Mouse (Mus musculus) midbrain, embryonic 15.5 days (tissue): ENCODE measurements at regions not wholly inside any gene's neighbourhood (a gene's known extent, or its start where the extent isn't known, plus 50 kb on each side); places are given as distances from the start of the nearest gene placed in this dataset.
A peak's percentile ranks its signal among the peaks of the same experiment; 100 is the strongest.

ENCODE experiments used
- ATAC-seq: fragments of 200-750 bp; cut with Nextera tagmentation; replicated peaks from 2 replicates; pipeline ENCODE4 v1.8.0; 2017; ENCODE audit warnings: moderate TSS enrichment
- H3K27ac ChIP-seq: fragments of 300-500 bp; sonication (generic); 2 replicates; pipeline ENCODE4 v1.5.1; 2015; ENCODE audit warnings: mild to moderate bottlenecking, inconsistent platforms
- H3K27me3 ChIP-seq: fragments of 300-500 bp; sonication (generic); replicated peaks from 2 replicates; pipeline ENCODE4 v1.6.1; 2015; ENCODE audit warnings: inconsistent platforms
- H3K36me3 ChIP-seq: fragments of 300-500 bp; sonication (generic); replicated peaks from 2 replicates; pipeline ENCODE4 v1.6.1; 2015; ENCODE audit warnings: inconsistent platforms
- H3K4me1 ChIP-seq: fragments of 300-500 bp; sonication (generic); 2 replicates; pipeline ENCODE4 v1.6.1; 2015; ENCODE audit warnings: inconsistent platforms
- H3K4me2 ChIP-seq: fragments of 300-500 bp; sonication (generic); 2 replicates; pipeline ENCODE4 v1.6.1; 2015; ENCODE audit warnings: inconsistent platforms, mild to moderate bottlenecking, moderate library complexity
- H3K4me3 ChIP-seq: fragments of 300-500 bp; sonication (generic); 2 replicates; pipeline ENCODE4 v1.5.1; 2015; ENCODE audit warnings: mild to moderate bottlenecking, inconsistent platforms
- H3K9ac ChIP-seq: fragments of 300-500 bp; sonication (generic); 2 replicates; pipeline ENCODE4 v1.6.1; 2015; ENCODE audit warnings: mild to moderate bottlenecking, inconsistent platforms
- H3K9me3 ChIP-seq: fragments of 300-500 bp; sonication (generic); 2 replicates; pipeline ENCODE4 v1.6.1; 2016; ENCODE audit warnings: inconsistent platforms
- WGBS: fragments of 180-500 bp; shearing (Covaris S2); methylation state at CpG from one replicate; pipeline ENCODE4 v1.1.7; 2015; ENCODE audit warnings: mixed read lengths; 5-methylcytosine and 5-hydroxymethylcytosine counted together

DNA sequence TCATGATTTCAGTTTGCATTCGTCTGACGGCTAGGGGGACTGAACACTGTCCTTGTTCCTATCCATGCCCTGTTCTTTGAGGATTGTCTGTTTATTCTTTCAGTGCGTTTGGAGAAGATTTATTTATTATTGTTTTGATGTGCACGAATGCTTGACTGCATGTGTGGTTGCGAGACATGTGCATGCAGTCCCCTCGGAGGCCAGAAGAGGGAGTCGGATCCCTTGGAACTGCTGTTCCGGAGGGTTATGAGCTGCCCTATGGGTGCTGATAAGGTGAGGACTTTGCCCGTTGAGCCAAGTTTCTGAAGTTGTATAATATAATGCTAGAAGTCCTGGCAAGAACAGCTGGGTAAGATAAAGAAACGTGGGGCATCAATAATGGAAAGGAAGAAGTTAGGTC is 519.9 kb downstream of the Rnf144b start:
- H3K4me2 ChIP-seq, result no peak overlapping the region
- no peaks in the 10 kb centered on the region for H3K27me3 ChIP-seq
- ATAC-seq, result no peak
- no peak overlapping the region for H3K4me3 ChIP-seq
- H3K36me3 ChIP-seq, result no peaks in the 10 kb centered on the region
- H3K27ac ChIP-seq, result no peak overlapping the region
- no peak overlapping the region for H3K9ac ChIP-seq
- WGBS, result 88% methylated on average over 10 of the region's 10 CpGs
- no peaks in the 10 kb centered on the region for H3K9me3 ChIP-seq
- H3K4me1 ChIP-seq, result 0 out of 2 replicates have a peak, but pooled peaks cover 7% of the 10 kb centered on the region

DNA sequence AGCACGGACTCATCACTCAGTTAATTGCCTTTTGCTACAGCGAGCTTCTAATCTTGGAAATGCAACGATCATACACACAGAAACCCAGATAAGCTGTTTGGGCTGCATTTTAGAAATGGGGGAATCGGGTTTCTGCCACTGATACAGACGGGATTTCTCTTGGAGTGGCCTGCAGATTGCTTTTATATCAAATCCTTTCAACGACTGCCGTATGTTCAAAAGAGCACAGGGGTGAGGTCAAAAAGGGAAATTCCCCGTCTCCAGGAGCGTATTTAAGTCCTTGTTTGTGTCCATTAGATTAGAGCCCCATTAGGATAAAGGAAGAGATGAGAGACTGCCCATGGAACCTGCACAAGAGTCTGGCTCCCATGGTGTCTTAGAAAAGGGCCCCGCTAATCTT is 522.6 kb downstream of the Rnf144b start:
- 30% methylated on average over 10 of the region's 10 CpGs for WGBS
- no peaks in the 10 kb centered on the region for H3K36me3 ChIP-seq
- H3K4me1 ChIP-seq, result 0 out of 2 replicates have a peak, but pooled peaks cover 7% of the 10 kb centered on the region
- no peak overlapping the region for H3K27ac ChIP-seq
- no peak overlapping the region for H3K9ac ChIP-seq
- no peaks in the 10 kb centered on the region for H3K9me3 ChIP-seq
- H3K4me2 ChIP-seq, result peak overlapping the region; percentile 11; the same call in 1 of the 2 replicates
- no peak for ATAC-seq
- no peaks in the 10 kb centered on the region for H3K27me3 ChIP-seq
- no peak overlapping the region for H3K4me3 ChIP-seq

DNA sequence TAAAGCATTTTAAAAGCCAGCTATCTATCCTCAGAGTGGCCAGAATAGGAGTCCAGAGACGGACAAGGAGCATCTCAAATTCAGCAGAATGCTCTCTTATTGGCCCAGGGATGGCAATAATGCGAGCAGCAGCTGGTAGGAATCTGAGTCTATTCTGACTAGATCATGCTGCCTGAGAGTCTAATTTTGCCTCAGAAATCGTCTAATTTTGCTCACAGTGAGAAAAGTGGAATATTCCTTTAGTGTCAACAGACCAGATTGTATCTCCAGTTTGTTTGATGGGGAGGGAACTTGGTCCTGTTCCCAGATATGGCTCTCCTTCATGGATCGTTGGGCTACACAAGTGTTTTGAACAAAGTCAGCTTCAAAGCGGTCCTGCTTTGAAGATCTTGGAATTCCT is 525.2 kb downstream of the Rnf144b start:
- no peaks in the 10 kb centered on the region for H3K27me3 ChIP-seq
- no peaks in the 10 kb centered on the region for H3K9me3 ChIP-seq
- WGBS, result 73% methylated on average over 5 of the region's 5 CpGs
- no peak overlapping the region for H3K4me3 ChIP-seq
- H3K27ac ChIP-seq, result no peak overlapping the region
- no peak overlapping the region for H3K4me2 ChIP-seq
- H3K4me1 ChIP-seq, result 0 out of 2 replicates have a peak, but pooled peaks cover 7% of the 10 kb centered on the region
- no peak overlapping the region for H3K9ac ChIP-seq
- no peak for ATAC-seq
- no peaks in the 10 kb centered on the region for H3K36me3 ChIP-seq

DNA sequence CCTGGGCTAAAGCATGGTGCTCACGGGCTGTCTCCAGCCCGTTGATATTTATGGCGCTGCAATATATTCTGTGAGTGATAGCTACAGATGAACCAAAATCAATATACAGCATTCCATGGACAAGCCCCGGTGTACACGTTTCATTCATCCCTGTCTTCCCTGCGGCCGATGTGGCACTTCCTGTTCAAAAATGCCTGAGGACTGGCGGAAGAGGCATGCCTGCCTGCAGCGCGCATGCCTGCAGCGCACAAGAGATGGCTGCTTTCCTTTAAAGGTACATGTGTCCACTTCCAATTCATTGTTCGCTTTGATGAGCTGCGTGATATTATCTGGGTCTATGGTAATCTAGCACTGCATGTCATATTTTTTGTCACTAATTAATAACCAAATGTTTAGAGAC is 527.6 kb downstream of the Rnf144b start:
- no peak for ATAC-seq
- Histone ChIP-seq H3K9me3 (no peaks in the 10 kb centered on the region), H3K9ac (no peak overlapping the region), H3K27ac (no peak overlapping the region), H3K4me1 (0 out of 2 replicates have a peak, but pooled peaks cover 4% of the 10 kb centered on the region), H3K36me3 (no peaks in the 10 kb centered on the region), H3K27me3 (no peaks in the 10 kb centered on the region), H3K4me2 (peak overlapping the region; percentile 27), H3K4me3 (no peak overlapping the region)
- WGBS, result 74% methylated on average over 13 of the region's 13 CpGs

DNA sequence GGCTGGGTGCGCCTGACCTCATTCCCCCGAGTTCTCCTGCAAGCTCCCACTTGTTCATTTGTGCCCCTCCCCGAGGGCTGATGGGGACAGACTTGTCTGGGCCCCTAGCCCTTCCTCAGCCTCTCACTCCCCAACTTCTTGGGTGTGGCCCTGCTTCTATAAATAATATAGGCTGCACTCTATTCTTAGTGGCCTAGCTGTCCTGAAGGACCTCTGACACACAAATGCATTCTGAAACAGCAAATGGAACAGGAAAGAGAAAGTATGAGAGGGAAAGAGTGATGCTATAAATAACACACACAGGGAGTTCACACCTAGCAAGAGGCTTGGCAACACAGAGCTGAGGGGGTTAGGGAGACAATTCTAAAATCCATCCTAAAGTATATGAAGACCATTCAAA is 544.0 kb downstream of the Rnf144b start:
- Histone ChIP-seq H3K4me3 (no peak overlapping the region), H3K4me2 (no peak overlapping the region), H3K27ac (peak overlapping the region; percentile 59; the same call in 1 of the 2 replicates), H3K4me1 (peaks cover 13% of the 10 kb centered on the region), H3K9me3 (no peaks in the 10 kb centered on the region), H3K36me3 (no peaks in the 10 kb centered on the region), H3K9ac (no peak overlapping the region), H3K27me3 (no peaks in the 10 kb centered on the region)
- no peak for ATAC-seq
- 75% methylated on average over 3 of the region's 3 CpGs for WGBS

DNA sequence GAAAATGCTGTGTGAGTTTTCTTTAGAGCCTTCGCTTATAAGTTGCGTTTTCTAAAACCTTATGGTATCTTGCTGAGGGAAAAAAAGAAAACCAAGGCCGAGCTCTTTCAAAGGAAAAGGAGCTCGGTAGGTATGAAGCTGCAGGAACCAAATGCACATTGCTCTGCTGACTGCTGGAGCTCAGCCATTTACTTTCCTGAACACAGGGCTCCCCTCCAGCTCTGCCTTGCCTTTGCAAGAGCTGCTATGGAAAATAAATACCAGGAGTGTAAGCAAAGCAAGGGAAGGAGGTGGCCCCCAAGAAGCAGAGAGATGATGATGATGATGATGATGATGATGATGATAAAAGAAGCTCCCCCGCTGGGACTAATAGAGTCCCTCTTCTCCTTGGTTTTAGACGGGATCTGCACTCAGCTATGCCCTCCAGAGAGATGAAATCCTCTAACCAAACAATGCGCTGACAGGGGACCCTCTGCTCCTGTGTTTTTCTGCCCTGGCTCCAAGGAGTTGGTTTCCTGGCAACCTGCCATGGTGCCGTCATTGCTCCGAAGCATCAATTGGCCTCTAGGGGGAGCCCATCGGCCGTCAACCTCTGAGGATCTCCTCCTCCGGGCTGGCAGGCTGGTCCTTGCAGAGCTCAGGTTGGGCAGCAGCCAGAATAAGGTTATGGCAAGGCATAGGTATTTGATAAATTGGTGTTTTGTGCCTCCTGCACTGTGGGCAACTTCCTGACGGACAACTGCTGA is 544.7 kb downstream of the Rnf144b start:
- 21% methylated on average over 13 of the region's 13 CpGs for WGBS
- H3K4me3 ChIP-seq, result no peak overlapping the region
- no peak overlapping the region for H3K9ac ChIP-seq

DNA sequence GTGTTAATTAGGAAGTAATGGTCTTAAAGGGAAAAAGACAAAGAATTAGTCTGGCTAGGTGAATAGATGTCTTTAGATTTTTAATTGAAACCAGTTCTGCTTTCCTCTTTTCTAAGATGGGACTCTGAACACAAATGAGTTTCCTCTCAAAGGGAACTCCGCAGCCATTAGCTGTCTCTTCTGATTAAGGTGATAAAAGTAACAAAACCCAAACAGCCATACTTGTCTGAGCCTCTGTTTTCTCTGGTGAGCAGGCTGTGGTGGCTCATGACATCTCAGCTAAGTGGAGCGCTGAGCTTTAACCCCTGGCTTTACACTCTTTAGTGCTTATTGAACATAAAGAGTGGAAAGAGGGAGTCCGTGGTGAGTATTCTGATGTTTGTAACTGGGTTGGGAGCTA is 565.7 kb downstream of the Rnf144b start:
- H3K9me3 ChIP-seq, result no peaks in the 10 kb centered on the region
- ATAC-seq, result no peak
- no peaks in the 10 kb centered on the region for H3K27me3 ChIP-seq
- H3K27ac ChIP-seq, result no peak overlapping the region
- H3K9ac ChIP-seq, result no peak overlapping the region
- H3K4me2 ChIP-seq, result no peak overlapping the region
- no peak overlapping the region for H3K4me3 ChIP-seq
- no peaks in the 10 kb centered on the region for H3K36me3 ChIP-seq
- no peaks in the 10 kb centered on the region for H3K4me1 ChIP-seq
- WGBS, result 60% methylated on average over 3 of the region's 3 CpGs

More for the DNA sequence above, 544.7 kb downstream of the Rnf144b start:
- Histone ChIP-seq H3K4me2 (peak overlapping the region; percentile 11; the same call in 1 of the 2 replicates), H3K9me3 (no peaks in the 10 kb centered on the region), H3K27me3 (no peaks in the 10 kb centered on the region), H3K27ac (peak overlapping the region; percentile 59), H3K4me1 (peaks cover 13% of the 10 kb centered on the region), H3K36me3 (no peaks in the 10 kb centered on the region)
- peak; percentile 75 for ATAC-seq

DNA sequence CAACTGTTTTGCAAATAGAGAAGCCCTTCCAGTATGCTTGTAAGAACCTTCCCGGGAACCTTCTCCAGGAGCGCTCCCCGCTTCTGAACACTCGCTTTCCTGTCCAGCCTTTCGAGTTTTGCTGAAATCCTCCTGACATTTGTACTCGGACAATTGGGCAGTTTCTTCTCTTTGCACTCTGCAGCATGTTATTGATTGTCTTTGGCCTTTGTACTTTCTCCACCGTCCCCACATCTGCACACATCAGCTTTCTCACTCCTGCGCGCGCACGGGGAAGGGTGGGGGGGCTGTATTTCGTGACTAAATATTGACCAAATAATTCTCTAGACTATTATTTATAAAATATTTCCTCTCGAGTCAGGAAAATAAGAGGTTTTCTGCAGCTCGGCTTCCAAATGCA is 567.2 kb upstream of the Id4 start:
- no peak overlapping the region for H3K9ac ChIP-seq
- H3K36me3 ChIP-seq, result no peaks in the 10 kb centered on the region
- no peak overlapping the region for H3K27ac ChIP-seq
- no peaks in the 10 kb centered on the region for H3K9me3 ChIP-seq
- no peaks in the 10 kb centered on the region for H3K27me3 ChIP-seq
- no peaks in the 10 kb centered on the region for H3K4me1 ChIP-seq
- H3K4me2 ChIP-seq, result no peak overlapping the region
- ATAC-seq, result no peak
- WGBS, result 85% methylated on average over 14 of the region's 14 CpGs
- no peak overlapping the region for H3K4me3 ChIP-seq

DNA sequence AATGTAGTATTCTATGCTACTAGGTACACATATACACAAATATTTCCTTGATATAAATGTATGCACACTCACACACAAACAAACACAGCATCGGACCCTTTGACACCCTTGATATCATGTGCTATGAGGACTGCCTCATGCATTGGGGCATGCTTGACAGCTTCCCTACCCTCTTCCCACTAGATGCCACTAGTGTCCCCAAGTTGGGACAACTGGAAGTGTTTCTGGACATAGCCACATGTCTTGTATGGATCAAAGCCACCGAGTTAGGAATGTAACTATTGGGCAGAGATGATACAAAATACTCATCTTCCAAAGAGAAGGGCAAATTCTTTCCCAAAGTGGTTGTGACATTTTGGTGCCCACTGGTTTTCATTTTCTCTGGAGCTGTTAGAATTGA is 565.2 kb upstream of the Id4 start:
- Histone ChIP-seq H3K36me3 (no peaks in the 10 kb centered on the region), H3K9me3 (no peaks in the 10 kb centered on the region), H3K9ac (no peak overlapping the region), H3K4me2 (no peak overlapping the region), H3K27me3 (no peaks in the 10 kb centered on the region), H3K27ac (no peak overlapping the region), H3K4me3 (no peak overlapping the region), H3K4me1 (no peaks in the 10 kb centered on the region)
- ATAC-seq, result no peak
- WGBS, result 90% methylated on average over 2 of the region's 2 CpGs

DNA sequence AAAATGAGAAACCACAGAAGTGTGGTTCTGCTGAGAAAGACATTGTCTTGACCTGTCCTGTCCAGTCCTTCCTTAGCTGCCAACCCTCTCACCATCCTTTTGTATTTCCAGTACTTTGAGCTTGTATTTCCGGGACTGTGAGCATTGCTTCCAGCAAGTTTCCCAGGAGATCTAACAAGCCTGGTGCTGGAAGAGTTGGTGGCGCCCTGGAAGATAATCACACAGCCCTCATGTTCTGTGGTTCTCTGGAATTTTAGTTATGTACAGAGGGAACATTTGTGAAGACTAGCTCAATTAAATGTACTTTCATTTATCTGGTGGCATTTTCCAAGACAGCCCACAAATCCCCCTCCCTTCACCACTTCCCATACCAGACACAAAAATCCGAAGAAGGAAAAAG is 560.5 kb upstream of the Id4 start:
- 68% methylated on average over 3 of the region's 3 CpGs for WGBS
- Histone ChIP-seq H3K27me3 (no peaks in the 10 kb centered on the region), H3K9me3 (no peaks in the 10 kb centered on the region), H3K4me3 (no peak overlapping the region), H3K4me2 (no peak overlapping the region), H3K27ac (no peak overlapping the region), H3K4me1 (no peaks in the 10 kb centered on the region), H3K9ac (no peak overlapping the region), H3K36me3 (no peaks in the 10 kb centered on the region)
- ATAC-seq, result no peak

DNA sequence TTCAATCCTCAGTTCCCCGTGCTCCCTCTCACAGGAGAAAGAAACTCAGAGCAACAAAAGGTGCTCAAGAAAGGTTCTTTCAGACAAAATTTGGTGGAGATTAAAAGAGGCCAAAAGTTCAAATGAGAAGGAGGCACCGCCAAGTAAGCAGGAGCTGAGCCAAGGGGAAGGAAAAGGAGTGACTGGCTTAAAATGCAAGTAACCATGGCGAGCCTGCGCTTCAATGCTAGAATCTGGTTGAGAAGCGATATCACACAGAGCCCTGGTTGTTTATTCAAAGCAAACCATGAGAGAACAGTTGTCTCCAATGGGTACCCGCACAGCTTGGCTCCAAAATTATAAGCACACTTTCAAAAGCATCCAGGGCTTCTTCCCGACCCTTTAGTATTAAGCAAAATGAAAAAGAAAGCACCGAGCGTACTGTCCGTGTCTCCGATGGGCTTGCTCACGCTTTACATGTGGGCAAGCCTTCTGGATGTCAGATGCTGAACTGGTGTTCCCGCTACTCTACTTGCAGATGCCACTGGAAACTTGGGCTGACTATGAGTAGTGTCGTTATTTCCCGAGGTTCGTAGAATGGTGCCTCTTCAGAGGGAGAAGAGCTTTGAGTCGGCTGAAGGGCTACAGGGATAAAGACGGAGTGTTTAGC is 552.9 kb upstream of the Id4 start:
- no peaks in the 10 kb centered on the region for H3K9me3 ChIP-seq
- no peaks in the 10 kb centered on the region for H3K36me3 ChIP-seq
- no peaks in the 10 kb centered on the region for H3K27me3 ChIP-seq
- H3K9ac ChIP-seq, result no peak overlapping the region
- no peaks in the 10 kb centered on the region for H3K4me1 ChIP-seq
- no peak overlapping the region for H3K27ac ChIP-seq
- no peak for ATAC-seq
- no peak overlapping the region for H3K4me2 ChIP-seq
- whole genome bisulfite sequencing, result 45% methylated on average over 18 of the region's 18 CpGs
- no peak overlapping the region for H3K4me3 ChIP-seq

DNA sequence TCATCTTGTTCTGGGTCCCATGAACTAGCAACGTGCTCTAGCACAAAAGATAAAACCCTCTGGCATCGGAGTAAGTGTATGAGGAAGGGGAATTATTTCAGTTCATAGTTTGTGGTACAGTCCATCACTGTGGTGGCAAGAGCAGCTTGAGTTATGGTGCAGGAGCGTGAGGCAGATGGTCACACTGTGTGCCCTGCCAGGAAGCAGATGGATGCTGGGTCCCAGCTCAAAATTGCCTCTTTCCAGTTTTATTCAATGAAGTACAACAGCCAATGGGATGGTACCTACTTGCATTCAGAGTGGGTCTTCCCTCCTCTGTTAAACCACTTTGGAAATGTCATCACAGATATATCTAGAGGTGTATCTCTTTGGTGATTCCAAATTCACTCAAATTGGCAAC is 551.7 kb upstream of the Id4 start:
- no peaks in the 10 kb centered on the region for H3K27me3 ChIP-seq
- no peak overlapping the region for H3K4me2 ChIP-seq
- 92% methylated on average over 3 of the region's 3 CpGs for WGBS
- H3K36me3 ChIP-seq, result no peaks in the 10 kb centered on the region
- no peak overlapping the region for H3K9ac ChIP-seq
- no peak overlapping the region for H3K4me3 ChIP-seq
- no peak for ATAC-seq
- H3K27ac ChIP-seq, result no peak overlapping the region
- no peaks in the 10 kb centered on the region for H3K9me3 ChIP-seq
- no peaks in the 10 kb centered on the region for H3K4me1 ChIP-seq

DNA sequence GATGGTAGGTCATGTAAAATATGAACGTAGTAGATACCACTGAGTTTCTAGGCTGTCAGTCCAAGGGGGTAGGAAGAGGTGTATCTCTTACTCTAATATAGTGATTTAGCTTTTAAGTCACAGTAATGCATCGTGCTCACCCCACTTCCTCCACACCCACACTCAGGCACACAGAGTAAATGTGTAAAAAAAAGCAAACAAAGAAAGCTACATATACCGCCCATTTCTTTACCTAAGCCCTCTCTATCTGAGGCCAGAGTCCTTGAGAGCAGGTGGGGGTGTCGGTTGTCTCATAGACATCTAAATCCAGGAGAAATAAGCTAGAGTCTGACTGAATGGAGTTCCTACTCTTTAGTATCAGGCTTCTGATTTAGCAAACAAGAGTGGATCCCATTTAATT is 548.5 kb upstream of the Id4 start:
- H3K4me1 ChIP-seq, result no peaks in the 10 kb centered on the region
- 96% methylated on average over 4 of the region's 4 CpGs for WGBS
- H3K27me3 ChIP-seq, result no peaks in the 10 kb centered on the region
- no peaks in the 10 kb centered on the region for H3K36me3 ChIP-seq
- no peak overlapping the region for H3K9ac ChIP-seq
- ATAC-seq, result no peak
- no peaks in the 10 kb centered on the region for H3K9me3 ChIP-seq
- no peak overlapping the region for H3K4me2 ChIP-seq
- H3K4me3 ChIP-seq, result no peak overlapping the region
- no peak overlapping the region for H3K27ac ChIP-seq
